ENCODE assay signal across 9 mouse cellular contexts in genomic region chr9:41080877-41081276, GRCm38 (mm10).
A peak's percentile ranks its signal among the peaks of the same experiment; 100 is the strongest.
DNase-seq lines count a peak whose midpoint lies in the region; ATAC-seq and TF ChIP-seq lines count a peak whose summit lies in the region.
"Had no signal": no experiment of that assay in that cellular context is flagged by ENCODE, and none has a peak within 500 bp of the region (broad histone marks: within the 10 kb centered on the region; RNA-seq: fewer than 3 reads in every experiment).

No protein-coding gene starts in this region.

- DNase-seq in liver, postnatal 0 days = no peak
- peak; percentile 67 to 73 for DNase-seq in cerebellum, adult 18-20 months
- peak; percentile 64 for DNase-seq in thymus, postnatal 0 days (ENCODE audit: low spot score)
- DNase-seq in layer of hippocampus, adult 8-10 months (ENCODE audit: low spot score in 2 of 2) = no peak

- peaks cover 97% of the 10 kb centered on the region for H3K4me1 ChIP-seq in liver, embryonic 12.5 days
- peaks cover 44% of the 10 kb centered on the region for H3K4me1 ChIP-seq in liver, postnatal 0 days (ENCODE audit: insufficient read depth)
- peaks cover 58% of the 10 kb centered on the region for H3K4me1 ChIP-seq in hindbrain, embryonic 13.5 days (replicated peaks)
- peaks cover 35% of the 10 kb centered on the region for H3K4me1 ChIP-seq in midbrain, embryonic 13.5 days (replicated peaks)

- TF ChIP-seq EP300 in liver, postnatal 0 days (IDR thresholded peaks at IDR 0.05; ENCODE audit: low read depth) = no peak

- no peak for ATAC-seq in liver, embryonic 12.5 days
- no peak for ATAC-seq in liver, postnatal 0 days
- peak; percentile 82 to 85 for ATAC-seq in hematopoietic stem cell, adult 5-6 weeks (replicated peaks in 1 of 2; ENCODE audit: insufficient read depth in 1 of 2, low FRiP score in 2 of 2, low TSS enrichment in 1 of 2, low read depth in 1 of 2, poor library complexity in 2 of 2, severe bottlenecking in 2 of 2)
- no peak for ATAC-seq in hindbrain, embryonic 13.5 days (ENCODE audit: low FRiP score)
- ATAC-seq in midbrain, embryonic 13.5 days = no peak

- H3K9me3 ChIP-seq in liver, embryonic 12.5 days (replicated peaks) = no peaks in the 10 kb centered on the region
- no peaks in the 10 kb centered on the region for H3K9me3 ChIP-seq in liver, postnatal 0 days (ENCODE audit: low read length)
- H3K9me3 ChIP-seq in hindbrain, embryonic 13.5 days = no peaks in the 10 kb centered on the region
- H3K9me3 ChIP-seq in midbrain, embryonic 13.5 days = no peaks in the 10 kb centered on the region
- H3K9me3 ChIP-seq: embryonic facial prominence, embryonic 15.5 days had no signal

- H3K27me3 ChIP-seq in liver, embryonic 12.5 days (replicated peaks) = no peaks in the 10 kb centered on the region
- no peaks in the 10 kb centered on the region for H3K27me3 ChIP-seq in liver, postnatal 0 days (ENCODE audit: insufficient read depth, low read length)
- H3K27me3 ChIP-seq in hindbrain, embryonic 13.5 days = no peaks in the 10 kb centered on the region
- no peaks in the 10 kb centered on the region for H3K27me3 ChIP-seq in midbrain, embryonic 13.5 days
- H3K27me3 ChIP-seq: embryonic facial prominence, embryonic 15.5 days had no signal

- no peak overlapping the region for H3K9ac ChIP-seq in liver, embryonic 12.5 days
- H3K9ac ChIP-seq in liver, postnatal 0 days (replicated peaks) = no peak overlapping the region
- no peak overlapping the region for H3K9ac ChIP-seq in hindbrain, embryonic 13.5 days
- no peak overlapping the region for H3K9ac ChIP-seq in midbrain, embryonic 13.5 days (replicated peaks)
- H3K9ac ChIP-seq: embryonic facial prominence, embryonic 15.5 days had no signal

- WGBS in liver, embryonic 12.5 days (ENCODE audit: insufficient replicate concordance) = 78% methylated on average over 5 of the region's 5 CpGs
- WGBS in liver, postnatal 0 days (ENCODE audit: insufficient replicate concordance) = 55% methylated on average over 5 of the region's 5 CpGs
- WGBS in hindbrain, embryonic 13.5 days = 82% methylated on average over 5 of the region's 5 CpGs
- 83% methylated on average over 5 of the region's 5 CpGs for WGBS in midbrain, embryonic 13.5 days

- no peak overlapping the region for H3K4me3 ChIP-seq in liver, embryonic 12.5 days
- no peak overlapping the region for H3K4me3 ChIP-seq in liver, postnatal 0 days (ENCODE audit: low read depth, low read length)
- H3K4me3 ChIP-seq in hindbrain, embryonic 13.5 days = no peak overlapping the region
- H3K4me3 ChIP-seq in midbrain, embryonic 13.5 days (replicated peaks) = no peak overlapping the region
- H3K4me3 ChIP-seq: embryonic facial prominence, embryonic 15.5 days had no signal

- TF ChIP-seq CTCF in liver, postnatal 0 days (IDR thresholded peaks at IDR 0.05; ENCODE audit: low read depth) = no peak

- peak overlapping the region; percentile 33; the same call in 1 of the 2 replicates for H3K27ac ChIP-seq in liver, embryonic 12.5 days
- no peak overlapping the region for H3K27ac ChIP-seq in liver, postnatal 0 days (ENCODE audit: low read depth)
- no peak overlapping the region for H3K27ac ChIP-seq in hindbrain, embryonic 13.5 days
- H3K27ac ChIP-seq in midbrain, embryonic 13.5 days = no peak overlapping the region
- H3K27ac ChIP-seq: embryonic facial prominence, embryonic 15.5 days had no signal

- H3K4me2 ChIP-seq in liver, embryonic 12.5 days = peak overlapping the region; percentile 64; the same call in 1 of the 2 replicates
- no peak overlapping the region for H3K4me2 ChIP-seq in liver, postnatal 0 days (ENCODE audit: low read depth, low read length)
- no peak overlapping the region for H3K4me2 ChIP-seq in hindbrain, embryonic 13.5 days
- H3K4me2 ChIP-seq in midbrain, embryonic 13.5 days (replicated peaks) = no peak overlapping the region
- H3K4me2 ChIP-seq: embryonic facial prominence, embryonic 15.5 days had no signal

- no peaks in the 10 kb centered on the region for H3K36me3 ChIP-seq in liver, embryonic 12.5 days
- no peaks in the 10 kb centered on the region for H3K36me3 ChIP-seq in liver, postnatal 0 days (replicated peaks; ENCODE audit: insufficient read depth, low read length)
- H3K36me3 ChIP-seq in hindbrain, embryonic 13.5 days = no peaks in the 10 kb centered on the region
- no peaks in the 10 kb centered on the region for H3K36me3 ChIP-seq in midbrain, embryonic 13.5 days
- H3K36me3 ChIP-seq: embryonic facial prominence, embryonic 15.5 days had no signal

Comparison
In these comparisons a context has a peak if more than half of its experiments do, and no peak if none do; other contexts are left out.
1. ATAC-seq: peak in hematopoietic stem cell, adult 5-6 weeks (2 of 2); none in liver, embryonic 12.5 days (single experiment), liver, postnatal 0 days (single experiment), hindbrain, embryonic 13.5 days (single experiment) and midbrain, embryonic 13.5 days (single experiment).
2. DNase-seq: peak in cerebellum, adult 18-20 months (2 of 2) and thymus, postnatal 0 days (single experiment); none in liver, postnatal 0 days (single experiment) and layer of hippocampus, adult 8-10 months (0 of 2).